Mouse (Mus musculus) adrenal gland, postnatal 10 days (tissue): ENCODE measurements at regions not wholly inside any gene's neighbourhood (a gene's known extent, or its start where the extent isn't known, plus 50 kb on each side); places are given as distances from the start of the nearest gene placed in this dataset.

Experiments
- DNase-seq: peaks from one replicate; pipeline ENCODE4 v3.0.0; 2021; ENCODE audit warnings: mixed read lengths

DNA sequence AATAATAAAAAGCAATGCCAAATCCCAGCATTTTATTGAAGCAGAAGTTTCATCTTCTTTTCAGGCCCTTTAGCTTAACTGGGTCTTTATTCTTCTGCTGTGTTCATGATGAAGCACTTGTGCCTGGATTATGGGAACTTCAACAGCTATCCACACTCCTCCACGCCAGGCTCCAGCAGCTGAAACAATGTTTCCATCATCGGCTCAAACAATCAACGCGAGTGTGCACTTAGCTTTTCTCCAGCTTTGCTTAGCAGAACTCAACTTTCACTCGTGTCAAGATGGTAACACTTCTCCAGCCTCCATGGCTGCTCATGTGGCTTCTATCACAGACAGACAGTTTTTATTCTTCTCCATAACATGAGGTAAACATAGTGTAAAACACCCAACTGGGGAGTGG lies 143.8 kb upstream of the Mdm1 start:
- no peak for DNase-seq

- DNase-seq, result no peak
Measured at GRCm38 (mm10) chr10:118000591-118000990, 141.0 kb upstream of the Mdm1 start.

- no peak for DNase-seq
Measured at GRCm38 (mm10) chr10:118001501-118001900, 140.1 kb upstream of the Mdm1 start.

- DNase-seq, result no peak
Measured at GRCm38 (mm10) chr10:118001971-118002370, 139.6 kb upstream of the Mdm1 start.

GRCm38 (mm10) chr10:118002559-118002958 lies 139.1 kb upstream of the Mdm1 start:
- no peak for DNase-seq

DNA sequence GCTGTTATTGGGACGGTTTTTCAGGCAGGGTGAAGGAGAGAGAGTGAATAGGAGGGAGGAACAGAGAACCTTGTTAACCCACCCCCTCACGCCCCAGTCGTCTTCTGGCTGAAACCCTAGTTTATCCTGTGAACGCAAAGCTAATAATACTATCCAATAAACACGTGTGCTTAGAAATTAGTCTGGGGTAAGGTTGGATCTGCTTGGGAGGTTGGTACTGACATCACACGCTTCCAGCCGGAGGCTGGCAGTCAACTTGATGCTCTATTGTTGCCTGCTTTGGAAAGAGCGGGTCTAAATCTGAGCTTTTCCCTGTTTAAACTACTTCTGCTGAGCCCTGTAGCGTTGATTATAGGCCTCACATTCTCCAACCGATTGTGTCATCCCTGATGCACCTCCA lies 138.4 kb upstream of the Mdm1 start:
- DNase-seq, result no peak

- no peak for DNase-seq
Measured at GRCm38 (mm10) chr10:118003739-118004361, 137.8 kb upstream of the Mdm1 start.

DNA sequence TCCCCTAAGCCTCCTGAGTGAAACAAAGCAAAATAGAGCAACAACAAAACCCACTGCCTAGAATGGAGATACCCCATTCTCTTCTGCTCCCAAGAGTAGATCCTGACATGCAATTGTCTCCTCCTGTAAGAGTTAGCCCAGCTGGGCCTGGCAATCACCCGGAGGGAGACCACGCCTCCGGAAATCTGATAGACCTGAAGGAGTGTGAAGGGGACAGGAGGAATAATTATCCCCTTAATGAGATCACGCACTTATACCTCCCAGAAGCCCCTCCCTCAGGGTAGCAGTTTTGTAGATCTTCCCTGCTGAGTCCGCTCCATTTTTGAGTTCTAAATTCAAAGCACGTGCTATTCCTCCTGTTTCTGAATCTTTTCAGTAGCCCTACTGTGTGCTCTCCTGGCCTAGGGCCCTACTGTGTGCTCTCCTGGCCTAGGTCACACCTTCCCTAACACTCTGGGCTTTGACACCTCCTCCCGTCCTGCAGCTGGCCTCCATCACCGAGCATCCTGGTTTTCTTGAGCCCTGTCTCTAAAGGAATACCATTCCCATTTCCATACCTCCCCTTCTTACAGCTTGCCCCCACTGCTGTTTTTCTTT lies 137.2 kb upstream of the Mdm1 start:
- DNase-seq, result no peak

GRCm38 (mm10) chr10:118006827-118007550 lies 134.6 kb upstream of the Mdm1 start:
- no peak for DNase-seq

DNA sequence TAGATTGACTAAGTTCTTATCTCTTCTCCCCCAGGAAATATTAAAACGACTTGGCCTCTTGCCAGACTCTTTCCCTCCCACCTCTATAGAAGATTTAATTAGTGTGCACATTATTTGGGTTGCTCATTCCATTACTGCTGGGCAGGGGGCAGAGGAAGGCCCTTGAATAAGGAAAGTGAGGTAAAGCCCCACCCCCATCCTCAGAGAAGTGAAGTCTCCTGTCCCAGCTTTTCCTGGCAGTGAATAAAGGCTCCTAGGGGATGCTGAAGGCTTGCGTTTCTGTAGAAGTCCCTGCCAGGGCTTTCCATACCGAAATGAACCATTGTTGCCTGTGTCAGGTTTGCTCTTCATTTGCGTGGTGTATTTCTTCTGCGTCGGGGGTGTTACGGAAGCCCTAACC lies 133.8 kb upstream of the Mdm1 start:
- DNase-seq, result no peak

GRCm38 (mm10) chr10:118011687-118012567 lies 129.7 kb upstream of the Mdm1 start:
- DNase-seq, result peak; percentile 23

GRCm38 (mm10) chr10:118028831-118029230 lies 112.8 kb upstream of the Mdm1 start:
- peak; percentile 76 for DNase-seq

DNA sequence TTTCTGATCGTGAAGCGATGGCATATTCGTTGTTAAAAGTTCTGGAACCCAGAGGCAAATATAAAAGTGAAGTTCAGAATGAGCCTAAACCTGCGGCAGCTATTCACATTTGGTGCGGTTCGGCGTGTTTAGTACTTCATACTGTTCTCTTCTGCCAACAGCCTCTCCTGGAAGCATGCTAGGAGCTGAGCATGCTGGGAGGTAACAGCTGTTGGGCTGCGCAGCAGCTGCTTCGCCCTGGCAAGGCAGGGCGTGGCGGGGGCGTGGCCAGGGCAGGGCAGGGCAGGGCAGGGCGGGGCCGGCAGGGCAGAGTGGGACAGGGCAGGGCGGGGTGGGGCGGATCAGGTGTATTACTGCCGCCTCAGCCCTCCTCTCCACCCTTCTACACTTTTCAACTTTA lies 107.2 kb upstream of the Mdm1 start:
- DNase-seq, result no peak

DNA sequence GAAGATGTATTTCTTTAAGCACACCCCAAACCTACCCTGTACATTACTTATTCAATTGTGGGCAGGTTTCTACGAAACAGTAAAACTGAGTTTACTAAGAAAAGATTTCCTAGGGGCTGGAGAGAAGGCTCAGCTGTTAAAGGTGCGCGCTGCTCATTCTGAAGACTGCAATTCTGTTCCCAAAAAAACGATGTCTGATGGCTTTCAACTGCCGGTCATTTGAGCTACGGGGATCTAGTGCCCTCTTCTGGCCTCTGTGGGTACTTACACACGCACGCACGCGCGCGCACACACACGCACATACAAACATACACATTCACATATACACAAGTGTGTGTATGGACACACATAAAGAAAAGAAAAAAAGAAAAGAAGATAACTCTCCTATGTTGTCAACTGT lies 106.6 kb upstream of the Mdm1 start:
- DNase-seq, result no peak

DNA sequence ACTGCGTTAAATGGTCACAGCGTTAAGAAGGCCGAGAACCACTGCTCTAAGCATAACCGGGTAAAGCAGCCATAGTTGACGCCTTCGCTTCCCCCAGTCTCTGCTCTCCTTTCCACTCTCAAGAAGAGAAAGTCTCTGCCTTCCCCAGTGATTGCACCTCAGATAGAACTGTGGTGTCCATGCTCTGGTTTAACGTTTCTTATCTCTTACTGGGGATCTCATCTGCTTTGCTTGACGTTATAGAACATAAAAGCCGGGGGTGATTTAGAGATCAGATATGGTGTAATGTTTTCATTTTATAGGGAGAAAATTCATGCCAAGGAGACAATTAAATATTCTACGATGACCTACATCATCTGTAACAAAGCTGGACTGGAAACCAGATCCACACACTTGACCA lies 103.1 kb upstream of the Mdm1 start:
- DNase-seq, result no peak

DNA sequence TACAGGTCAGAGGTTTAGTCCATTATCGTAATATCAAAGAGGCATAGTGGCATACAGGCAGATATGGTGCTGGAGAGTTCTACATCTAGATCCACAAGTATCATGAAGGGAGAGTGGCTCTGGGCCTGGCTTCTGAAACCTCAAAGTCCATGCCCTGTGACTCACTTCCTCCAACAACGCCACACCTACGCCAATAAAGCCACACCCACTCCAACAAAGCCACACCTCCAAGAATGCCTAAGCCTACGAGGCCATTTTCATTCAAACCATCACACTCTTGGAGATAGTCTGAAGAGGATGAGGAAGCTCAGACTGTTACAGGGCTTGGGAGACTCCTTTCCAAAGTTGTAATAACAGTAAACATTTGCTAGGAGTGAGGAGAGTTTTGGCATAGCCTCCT lies 102.6 kb upstream of the Mdm1 start:
- no peak for DNase-seq

DNA sequence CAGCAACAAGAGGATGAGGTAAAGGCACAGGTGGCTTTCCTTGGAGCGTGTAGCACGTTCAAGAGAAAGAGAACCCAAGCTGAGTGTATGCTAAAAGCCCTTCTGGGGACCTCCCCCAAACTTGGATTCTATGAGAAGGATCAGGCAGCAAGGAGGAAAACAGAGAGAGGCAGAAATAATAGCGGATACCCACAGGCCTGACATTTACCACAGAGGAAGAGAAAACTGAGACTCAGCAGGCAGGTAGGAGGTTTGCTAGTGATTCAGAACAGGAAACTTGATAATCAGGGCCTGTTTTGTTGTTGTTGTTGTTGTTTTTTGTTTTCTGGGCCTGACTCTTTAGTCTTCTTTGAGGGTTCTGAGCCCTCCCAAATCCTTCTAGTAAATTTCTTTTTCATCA lies 100.5 kb upstream of the Mdm1 start:
- DNase-seq, result no peak

- peak; percentile 43 for DNase-seq
Measured at GRCm38 (mm10) chr10:118043761-118044160, 97.8 kb upstream of the Mdm1 start.

GRCm38 (mm10) chr10:118044840-118045239 lies 96.8 kb upstream of the Mdm1 start:
- DNase-seq, result no peak

DNA sequence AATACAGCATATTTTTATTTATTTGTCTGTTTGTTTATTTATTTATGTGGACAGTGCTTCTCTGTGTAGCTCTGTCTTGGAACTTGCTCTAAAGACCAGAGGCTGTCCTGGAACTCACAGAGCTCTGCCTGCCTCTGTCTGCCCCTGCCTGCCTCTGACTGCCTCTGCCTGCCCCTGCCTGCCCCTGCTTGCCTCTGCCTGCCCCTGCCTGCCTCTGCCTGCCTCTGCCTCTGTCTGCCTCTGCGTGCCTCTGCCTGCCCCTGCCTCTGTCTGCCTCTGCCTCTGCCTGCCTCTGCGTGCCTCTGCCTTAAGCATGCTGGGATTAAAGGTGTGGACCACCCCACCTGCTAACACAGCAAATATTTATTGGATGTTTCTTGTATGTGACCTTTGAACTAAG lies 96.2 kb upstream of the Mdm1 start:
- no peak for DNase-seq

DNA sequence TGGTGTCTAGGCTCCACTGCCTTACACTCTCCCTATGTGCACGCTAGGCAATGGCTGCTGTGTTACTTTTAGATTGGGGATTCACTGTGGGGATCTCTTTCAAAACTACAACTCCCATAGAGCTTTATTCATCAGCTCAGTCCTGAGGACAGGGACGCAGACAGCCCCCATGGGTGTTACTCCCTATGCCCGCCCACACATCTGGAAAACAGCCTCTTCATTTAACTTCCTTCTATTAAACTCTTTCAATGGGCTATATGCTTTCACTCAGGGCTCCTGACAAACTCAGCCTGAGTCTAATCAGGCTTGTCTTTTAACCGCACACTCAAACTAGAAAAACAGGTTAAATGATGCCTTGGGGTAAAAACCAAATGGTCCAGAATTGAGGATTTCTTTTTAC lies 95.3 kb upstream of the Mdm1 start:
- DNase-seq, result no peak

GRCm38 (mm10) chr10:118046831-118047230 lies 94.8 kb upstream of the Mdm1 start:
- no peak for DNase-seq

DNA sequence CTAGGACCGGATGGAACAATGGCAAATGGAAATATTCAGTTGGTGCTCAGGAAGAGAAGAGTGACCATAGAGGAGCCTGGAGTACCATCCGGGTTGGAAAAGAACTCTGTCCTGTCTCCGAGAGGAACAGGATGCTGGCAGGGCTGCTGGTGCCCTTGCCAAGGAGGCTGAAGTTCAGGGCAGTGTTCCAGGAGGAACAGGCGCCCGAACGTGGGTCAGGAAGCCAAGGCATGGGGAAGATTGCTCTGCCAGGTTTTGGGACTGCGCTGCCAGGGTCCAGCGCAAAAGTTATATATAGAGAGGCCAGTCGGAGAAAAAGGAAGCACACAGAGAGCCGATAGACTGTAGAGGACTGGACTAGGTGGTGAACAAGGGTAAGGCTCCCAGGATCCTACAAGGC lies 92.3 kb upstream of the Mdm1 start:
- DNase-seq, result peak; percentile 86
